Mouse (Mus musculus): Measurements from ENCODE around the gene Scamp3.

- no peak for TF ChIP-seq CTCF (IDR thresholded peaks at IDR 0.05; ENCODE audit: low read depth)
- TF ChIP-seq EP300 (IDR thresholded peaks at IDR 0.05; ENCODE audit: low read depth) = no peak
Measured at GRCm38 (mm10) chr3:89199839-89200238, 22.6 kb downstream of the Scamp3 start.

Data from liver, embryonic 14.5 days (tissue).